Mouse (Mus musculus) cerebellum, adult 2 months (tissue): Measurements from ENCODE around the gene Gm648.

ENCODE experiments used
- CTCF ChIP-seq: fragments of 200-500 bp; IDR thresholded peaks from 2 replicates; pipeline ENCODE4 v1.5.1; 2011; ENCODE audit warnings: low read depth, mild to moderate bottlenecking, control low read depth, low read length, moderate library complexity, borderline replicate concordance; ENCODE audit not compliant: insufficient read depth
- POLR2A ChIP-seq: fragments of 200-500 bp; IDR thresholded peaks from 2 replicates; pipeline ENCODE4 v1.6.1; 2011; ENCODE audit warnings: low read length, control low read depth, borderline replicate concordance; ENCODE audit not compliant: insufficient read depth

GRCm38 (mm10) chrX:56597219-56597886, 47.9 kb upstream of the Gm648 start:
- TF ChIP-seq CTCF (peak; percentile 23; the same call in 1 of the 2 replicates), POLR2A (no peak)
